Mouse (Mus musculus): ENCODE results near the gene Rasef. TPM values are rescaled to one million over a fixed set of nuclear protein-coding genes. Genes with fewer than 3 reads are reported as not detected.

Gene Rasef
- polyA plus RNA-seq (2015; fragmentation: Nextera tagmentation; extraction: Ambion mirVana) = 0.22 and 0.31 TPM in 2 replicates

DNA sequence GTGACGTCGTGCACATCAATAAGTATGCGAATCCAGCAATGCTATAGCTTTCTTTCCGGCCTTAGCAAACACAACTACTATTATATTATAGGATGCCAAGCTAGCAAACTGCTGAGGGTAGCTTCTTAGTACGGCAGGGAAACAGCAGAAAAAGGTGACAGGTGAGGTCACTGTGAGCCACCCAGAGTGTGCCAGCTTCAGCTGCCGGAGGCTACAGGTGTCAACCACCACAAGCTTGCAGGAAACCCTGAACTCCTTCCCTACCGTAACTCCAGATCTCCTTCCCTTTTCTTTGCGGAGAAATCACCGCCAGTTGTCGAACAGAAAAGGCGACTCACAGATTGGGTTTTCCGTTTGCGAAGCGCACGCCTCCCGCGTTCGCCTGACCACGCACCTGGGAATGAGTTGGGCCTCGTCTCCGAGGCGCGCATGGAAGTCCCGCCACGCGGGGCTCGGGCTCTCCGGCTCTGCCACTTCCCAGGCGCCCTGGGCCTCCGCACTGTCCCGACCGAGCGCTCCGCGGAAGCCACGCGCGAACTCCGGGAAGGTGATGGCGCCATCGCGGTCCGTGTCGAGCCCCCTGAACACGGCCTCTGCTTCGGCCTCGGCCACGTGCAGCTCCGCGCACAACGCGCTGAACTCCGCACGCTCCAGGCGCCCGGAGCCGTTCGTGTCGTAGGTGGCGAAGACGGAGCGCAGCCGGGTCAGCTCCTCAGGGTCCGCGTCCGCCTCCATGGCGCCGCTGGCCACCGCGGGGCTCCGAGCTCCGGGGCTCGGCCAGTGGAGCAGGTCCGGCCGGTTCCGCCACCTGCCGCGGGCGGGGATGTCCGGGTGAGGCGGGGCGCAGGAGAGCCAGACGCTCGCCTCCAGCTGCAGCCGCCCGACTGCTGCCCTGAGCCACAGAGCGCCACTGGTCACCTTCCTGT is at the start of gene Rasef:
Gene Rasef, minus strand, starts transcription at position 735 of the 926 bp plus-strand sequence.
- Histone ChIP-seq H3K9ac (peak within 1 kb of the TSS; percentile 74), H3K9me3 (no peaks in the 10 kb centered on the region), H3K4me2 (peak within 1 kb of the TSS; percentile 99), H3K4me1 (replicated peaks) (peaks cover 11% of the 10 kb centered on the region; the same call in 1 of the 2 replicates), H3K27ac (no peak within 1 kb of the TSS), H3K36me3 (no peaks in the 10 kb centered on the region), H3K27me3 (peaks cover 34% of the 10 kb centered on the region), H3K4me3 (peak within 1 kb of the TSS; percentile 61)
- ATAC-seq (ENCODE audit: low FRiP score) = peak; percentile 92
- 6% methylated on average over 87 of the region's 87 CpGs for WGBS

- H3K4me1 ChIP-seq (replicated peaks) = no peaks in the 10 kb centered on the region
- WGBS = 92% methylated on average over 3 of the region's 3 CpGs
- no peaks in the 10 kb centered on the region for H3K9me3 ChIP-seq
- H3K4me3 ChIP-seq = no peak overlapping the region
- no peak for ATAC-seq (ENCODE audit: low FRiP score)
- H3K27ac ChIP-seq = no peak overlapping the region
- no peak overlapping the region for H3K4me2 ChIP-seq
- no peaks in the 10 kb centered on the region for H3K36me3 ChIP-seq
- H3K9ac ChIP-seq = no peak overlapping the region
- H3K27me3 ChIP-seq = no peaks in the 10 kb centered on the region
Observed at GRCm38 (mm10) chr4:73826587-73826986, 35.8 kb upstream of the Rasef start.

DNA sequence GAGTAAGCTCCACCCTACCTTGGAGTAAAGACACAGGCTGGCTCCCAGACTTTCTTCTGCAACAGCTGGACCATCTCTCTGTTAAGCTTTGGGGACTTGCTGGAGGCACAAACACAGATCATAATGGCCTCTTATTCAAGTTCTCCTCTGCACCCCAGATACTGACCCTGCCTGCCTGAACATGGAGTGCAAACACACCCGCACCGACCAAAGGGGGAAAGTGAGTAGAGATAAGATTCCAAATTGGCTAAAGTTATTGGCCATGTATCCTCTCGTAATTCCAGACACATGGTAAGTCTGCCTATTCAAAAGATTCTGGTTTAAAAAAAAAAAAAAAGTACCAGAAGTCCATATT is 369 bp upstream of the Rasef start:
- Histone ChIP-seq H3K4me2 (peak overlapping the region; percentile 99), H3K9me3 (no peaks in the 10 kb centered on the region), H3K27me3 (peaks cover 34% of the 10 kb centered on the region), H3K4me1 (replicated peaks) (peaks cover 11% of the 10 kb centered on the region; the same call in 1 of the 2 replicates), H3K36me3 (no peaks in the 10 kb centered on the region), H3K4me3 (peak overlapping the region; percentile 61), H3K27ac (no peak overlapping the region), H3K9ac (peak overlapping the region; percentile 74)
- WGBS = 49% methylated on average over 3 of the region's 3 CpGs
- ATAC-seq (ENCODE audit: low FRiP score) = no peak

DNA sequence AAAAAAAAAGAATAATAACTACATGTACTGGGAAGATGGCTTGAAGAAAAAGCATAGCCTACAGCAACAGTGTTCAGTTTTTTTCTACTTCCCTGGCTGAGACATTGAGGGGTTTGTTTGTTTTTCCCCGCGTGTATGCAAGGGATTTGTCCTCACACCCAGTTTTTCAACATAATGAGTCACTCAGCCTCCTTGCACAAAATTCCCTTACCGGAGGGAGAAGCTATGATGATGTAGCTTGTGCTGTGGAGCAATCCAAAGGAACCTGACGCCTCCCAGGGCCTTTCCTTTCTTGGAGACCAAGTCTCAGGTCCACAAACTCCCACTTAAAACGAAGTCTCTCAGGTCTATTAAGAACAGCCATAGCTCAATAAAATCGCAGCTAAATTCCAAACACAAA is 1.3 kb downstream of the Rasef start:
- 55% methylated on average over 6 of the region's 6 CpGs for WGBS
- H3K27me3 ChIP-seq = peaks cover 34% of the 10 kb centered on the region
- no peak overlapping the region for H3K27ac ChIP-seq
- H3K4me3 ChIP-seq = no peak overlapping the region
- no peak overlapping the region for H3K4me2 ChIP-seq
- H3K36me3 ChIP-seq = no peaks in the 10 kb centered on the region
- peaks cover 11% of the 10 kb centered on the region; the same call in 1 of the 2 replicates for H3K4me1 ChIP-seq (replicated peaks)
- H3K9me3 ChIP-seq = no peaks in the 10 kb centered on the region
- no peak overlapping the region for H3K9ac ChIP-seq
- no peak for ATAC-seq (ENCODE audit: low FRiP score)

DNA sequence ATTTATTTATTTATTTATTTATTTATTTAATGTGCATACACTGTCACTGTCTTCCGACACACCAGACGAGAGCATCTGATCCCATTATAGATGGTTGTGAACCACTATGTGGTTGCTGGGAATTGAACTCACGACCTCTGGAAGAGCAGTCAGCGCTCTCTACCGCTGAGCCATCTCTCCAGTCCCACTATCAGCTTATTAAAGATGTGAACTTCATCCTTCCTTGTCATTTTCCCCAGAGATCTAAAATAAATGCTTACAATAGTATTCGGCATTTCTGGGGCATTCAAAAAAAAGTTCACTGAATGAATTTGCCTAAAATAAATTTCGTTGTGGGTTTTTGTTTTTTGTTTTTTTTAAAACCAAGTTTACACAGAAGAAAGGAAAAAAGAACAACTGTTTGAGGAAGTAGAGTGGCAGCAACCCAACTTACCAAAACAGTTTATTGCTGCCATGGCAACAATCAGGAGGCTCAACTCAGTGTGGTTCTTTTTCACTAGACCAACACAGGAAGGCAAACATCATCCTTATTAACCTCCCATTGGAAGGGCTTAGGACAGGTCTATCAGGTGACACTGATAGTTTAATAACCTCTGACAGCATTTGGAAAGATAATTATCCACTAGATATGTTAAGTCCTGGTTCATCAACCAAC is 2.6 kb downstream of the Rasef start:
- H3K9me3 ChIP-seq = no peaks in the 10 kb centered on the region
- H3K9ac ChIP-seq = no peak overlapping the region
- WGBS = 93% methylated on average over 7 of the region's 7 CpGs
- no peaks in the 10 kb centered on the region for H3K36me3 ChIP-seq
- no peak overlapping the region for H3K27ac ChIP-seq
- peaks cover 34% of the 10 kb centered on the region for H3K27me3 ChIP-seq
- peaks cover 11% of the 10 kb centered on the region; the same call in 1 of the 2 replicates for H3K4me1 ChIP-seq (replicated peaks)
- ATAC-seq (ENCODE audit: low FRiP score) = no peak
- no peak overlapping the region for H3K4me3 ChIP-seq
- no peak overlapping the region for H3K4me2 ChIP-seq

DNA sequence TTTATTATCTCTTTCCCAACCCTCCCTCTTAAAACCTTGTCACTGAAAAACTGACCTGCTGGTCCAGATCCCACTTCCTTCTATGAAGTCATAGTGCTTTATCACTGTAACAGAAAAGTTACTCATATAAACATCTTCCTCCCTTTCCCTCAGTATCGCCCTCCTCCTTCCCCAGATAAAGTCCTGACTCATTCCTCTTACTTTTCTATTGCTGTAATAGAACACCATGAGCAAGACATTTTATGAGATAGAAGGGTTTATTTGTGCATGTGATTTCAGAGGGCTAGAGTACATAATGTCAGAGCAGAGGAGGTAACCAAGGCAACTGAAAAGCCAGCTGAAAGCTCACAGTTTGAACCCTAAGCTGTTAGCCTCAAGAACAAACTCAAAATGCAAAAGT is 6.6 kb downstream of the Rasef start:
- Histone ChIP-seq H3K36me3 (no peaks in the 10 kb centered on the region), H3K4me1 (replicated peaks) (no peaks in the 10 kb centered on the region), H3K27ac (no peak overlapping the region), H3K4me2 (no peak overlapping the region), H3K9ac (no peak overlapping the region), H3K9me3 (no peaks in the 10 kb centered on the region), H3K27me3 (peaks cover 3% of the 10 kb centered on the region; the same call in 1 of the 2 replicates), H3K4me3 (no peak overlapping the region)
- ATAC-seq (ENCODE audit: low FRiP score) = no peak
- 85% methylated on average over 1 of the region's 1 CpGs for WGBS

GRCm38 (mm10) chr4:73781061-73781460 is 9.7 kb downstream of the Rasef start:
- Histone ChIP-seq H3K4me1 (replicated peaks) (no peaks in the 10 kb centered on the region), H3K27me3 (no peaks in the 10 kb centered on the region), H3K9ac (no peak overlapping the region), H3K9me3 (no peaks in the 10 kb centered on the region), H3K4me3 (no peak overlapping the region), H3K36me3 (no peaks in the 10 kb centered on the region), H3K4me2 (no peak overlapping the region), H3K27ac (no peak overlapping the region)
- WGBS = 87% methylated on average over 3 of the region's 3 CpGs
- ATAC-seq (ENCODE audit: low FRiP score) = no peak

GRCm38 (mm10) chr4:73775266-73775665 is 15.5 kb downstream of the Rasef start:
- H3K9ac ChIP-seq = no peak overlapping the region
- no peak overlapping the region for H3K4me3 ChIP-seq
- no peaks in the 10 kb centered on the region for H3K4me1 ChIP-seq (replicated peaks)
- H3K27me3 ChIP-seq = no peaks in the 10 kb centered on the region
- no peak overlapping the region for H3K4me2 ChIP-seq
- no peak for ATAC-seq (ENCODE audit: low FRiP score)
- no peak overlapping the region for H3K27ac ChIP-seq
- H3K36me3 ChIP-seq = no peaks in the 10 kb centered on the region
- H3K9me3 ChIP-seq = no peaks in the 10 kb centered on the region
- 94% methylated on average over 2 of the region's 2 CpGs for WGBS

GRCm38 (mm10) chr4:73773831-73774810 is 16.7 kb downstream of the Rasef start:
- Histone ChIP-seq H3K9ac (no peak overlapping the region), H3K4me2 (no peak overlapping the region), H3K4me3 (no peak overlapping the region), H3K27me3 (no peaks in the 10 kb centered on the region), H3K4me1 (replicated peaks) (no peaks in the 10 kb centered on the region), H3K36me3 (no peaks in the 10 kb centered on the region), H3K27ac (no peak overlapping the region), H3K9me3 (no peaks in the 10 kb centered on the region)
- ATAC-seq (ENCODE audit: low FRiP score) = no peak
- 78% methylated on average over 5 of the region's 5 CpGs for WGBS

- no peak overlapping the region for H3K4me3 ChIP-seq
- H3K27me3 ChIP-seq = no peaks in the 10 kb centered on the region
- no peak overlapping the region for H3K4me2 ChIP-seq
- ATAC-seq (ENCODE audit: low FRiP score) = no peak
- no peak overlapping the region for H3K27ac ChIP-seq
- H3K9me3 ChIP-seq = no peaks in the 10 kb centered on the region
- H3K4me1 ChIP-seq (replicated peaks) = no peaks in the 10 kb centered on the region
- H3K9ac ChIP-seq = no peak overlapping the region
- no peaks in the 10 kb centered on the region for H3K36me3 ChIP-seq
Observed at GRCm38 (mm10) chr4:73772028-73772427, 18.8 kb downstream of the Rasef start.

- Histone ChIP-seq H3K9ac (no peak overlapping the region), H3K4me1 (replicated peaks) (no peaks in the 10 kb centered on the region), H3K36me3 (no peaks in the 10 kb centered on the region), H3K4me2 (no peak overlapping the region), H3K4me3 (no peak overlapping the region), H3K27me3 (no peaks in the 10 kb centered on the region), H3K27ac (no peak overlapping the region), H3K9me3 (no peaks in the 10 kb centered on the region)
- ATAC-seq (ENCODE audit: low FRiP score) = no peak
Observed at GRCm38 (mm10) chr4:73770592-73770991, 20.2 kb downstream of the Rasef start.

GRCm38 (mm10) chr4:73768156-73768555 is 22.6 kb downstream of the Rasef start:
- Histone ChIP-seq H3K4me1 (replicated peaks) (no peaks in the 10 kb centered on the region), H3K9ac (no peak overlapping the region), H3K36me3 (no peaks in the 10 kb centered on the region), H3K27me3 (no peaks in the 10 kb centered on the region), H3K27ac (no peak overlapping the region), H3K4me3 (no peak overlapping the region), H3K4me2 (no peak overlapping the region), H3K9me3 (no peaks in the 10 kb centered on the region)
- ATAC-seq (ENCODE audit: low FRiP score) = no peak
- WGBS = 89% methylated on average over 3 of the region's 3 CpGs
